In the genomic region with DNA sequence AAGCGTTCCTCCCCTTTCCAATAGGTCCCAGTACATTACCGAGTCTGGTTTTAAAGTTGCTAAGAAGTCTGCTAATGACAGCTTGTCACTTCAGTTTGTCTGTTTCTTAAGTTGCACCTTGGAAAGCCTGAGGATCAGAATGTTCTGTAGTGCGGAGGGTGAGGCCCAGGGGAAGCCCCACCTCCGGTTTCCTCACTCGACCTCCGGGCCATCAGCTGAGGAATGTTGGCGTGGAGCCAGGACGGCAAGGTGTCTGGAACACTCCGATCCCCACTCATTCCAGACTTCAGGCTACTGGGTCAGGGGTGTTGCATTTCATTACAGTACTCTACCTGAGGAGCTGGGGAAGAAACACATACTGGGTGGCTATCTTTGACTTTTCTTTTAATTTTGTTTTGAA, we compare ENCODE assay signal across 9 mouse cellular contexts.
DNase-seq lines count a peak whose midpoint lies in the region; ATAC-seq lines count a peak whose summit lies in the region.
"Had no signal": no experiment of that assay in that cellular context is flagged by ENCODE, and none has a peak within 500 bp of the region (broad histone marks: within the 10 kb centered on the region; RNA-seq: fewer than 3 reads in every experiment).

No protein-coding gene starts in this region.

- H3K36me3 ChIP-seq in forebrain, embryonic 11.5 days (ENCODE audit: control insufficient read depth, insufficient read depth, low read length) = no peaks in the 10 kb centered on the region
- H3K36me3 ChIP-seq in forebrain, embryonic 10.5 days (replicated peaks) = peaks cover 18% of the 10 kb centered on the region
- H3K36me3 ChIP-seq in kidney, embryonic 16.5 days (ENCODE audit: insufficient read depth, low read length) = 0 out of 2 replicates have a peak, but pooled peaks cover 4% of the 10 kb centered on the region
- peaks cover 3% of the 10 kb centered on the region for H3K36me3 ChIP-seq in hindbrain, embryonic 16.5 days (ENCODE audit: control insufficient read depth, insufficient read depth, low read length)
- H3K36me3 ChIP-seq in forebrain, embryonic 16.5 days (ENCODE audit: control insufficient read depth, insufficient read depth) = peaks cover 4% of the 10 kb centered on the region; the same call in 1 of the 2 replicates

- no peak overlapping the region for H3K9ac ChIP-seq in forebrain, embryonic 11.5 days (ENCODE audit: low read length)
- H3K9ac ChIP-seq in kidney, embryonic 16.5 days (replicated peaks; ENCODE audit: low read length) = no peak overlapping the region
- no peak overlapping the region for H3K9ac ChIP-seq in hindbrain, embryonic 16.5 days (ENCODE audit: low read depth, low read length)
- no peak overlapping the region for H3K9ac ChIP-seq in forebrain, embryonic 16.5 days (replicated peaks; ENCODE audit: low read depth, low read length)

- no peak for ATAC-seq in forebrain, embryonic 11.5 days (replicated peaks; ENCODE audit: low FRiP score)
- peak; percentile 86 for ATAC-seq in kidney, embryonic 16.5 days (ENCODE audit: low FRiP score, low TSS enrichment)
- ATAC-seq in activated CD4-positive, CD25-positive, alpha-beta regulatory T cell, adult 4 months = no peak
- no peak for ATAC-seq in hindbrain, embryonic 16.5 days
- no peak for ATAC-seq in forebrain, embryonic 16.5 days

- H3K4me2 ChIP-seq in forebrain, embryonic 11.5 days (ENCODE audit: low read depth, low read length, severe bottlenecking) = no peak overlapping the region
- no peak overlapping the region for H3K4me2 ChIP-seq in kidney, embryonic 16.5 days (replicated peaks; ENCODE audit: low read depth, low read length)
- H3K4me2 ChIP-seq in hindbrain, embryonic 16.5 days (ENCODE audit: low read length) = no peak overlapping the region
- no peak overlapping the region for H3K4me2 ChIP-seq in forebrain, embryonic 16.5 days (ENCODE audit: low read length)

- 86% methylated on average over 9 of the region's 9 CpGs for WGBS in forebrain, embryonic 11.5 days
- WGBS in forebrain, embryonic 10.5 days = 90% methylated on average over 9 of the region's 9 CpGs
- 37% methylated on average over 9 of the region's 9 CpGs for WGBS in kidney, embryonic 16.5 days
- WGBS in hindbrain, embryonic 16.5 days = 71% methylated on average over 9 of the region's 9 CpGs
- 77% methylated on average over 9 of the region's 9 CpGs for WGBS in forebrain, embryonic 16.5 days

- peak; percentile 62 for DNase-seq in forebrain, embryonic 11.5 days (ENCODE audit: low spot score)
- no peak for DNase-seq in forebrain, embryonic 10.5 days (ENCODE audit: extremely low spot score, low spot score)
- DNase-seq in heart, adult 18-20 months = peak; percentile 92 to 95
- DNase-seq in mesoderm, embryonic 11.5 days (ENCODE audit: low read depth, low spot score) = peak; percentile 60

- no peaks in the 10 kb centered on the region for H3K27me3 ChIP-seq in forebrain, embryonic 11.5 days (ENCODE audit: control insufficient read depth, insufficient read depth, low read length)
- H3K27me3 ChIP-seq in forebrain, embryonic 10.5 days (ENCODE audit: poor library complexity, severe bottlenecking) = no peaks in the 10 kb centered on the region
- no peaks in the 10 kb centered on the region for H3K27me3 ChIP-seq in kidney, embryonic 16.5 days (ENCODE audit: insufficient read depth, low read length)
- H3K27me3 ChIP-seq in hindbrain, embryonic 16.5 days (replicated peaks; ENCODE audit: control insufficient read depth, insufficient read depth, low read length) = no peaks in the 10 kb centered on the region
- no peaks in the 10 kb centered on the region for H3K27me3 ChIP-seq in forebrain, embryonic 16.5 days (replicated peaks; ENCODE audit: control insufficient read depth, insufficient read depth, low read length)
- H3K27me3 ChIP-seq: megakaryocyte, embryonic 14.5 days had no signal

- no peaks in the 10 kb centered on the region for H3K4me1 ChIP-seq in forebrain, embryonic 11.5 days (replicated peaks; ENCODE audit: control insufficient read depth, insufficient read depth, low read length)
- no peaks in the 10 kb centered on the region for H3K4me1 ChIP-seq in forebrain, embryonic 10.5 days
- peaks cover 9% of the 10 kb centered on the region; the same call in 1 of the 2 replicates for H3K4me1 ChIP-seq in kidney, embryonic 16.5 days (ENCODE audit: insufficient read depth, low read length)
- no peaks in the 10 kb centered on the region for H3K4me1 ChIP-seq in hindbrain, embryonic 16.5 days (ENCODE audit: control insufficient read depth, insufficient read depth, low read depth, low read length)
- H3K4me1 ChIP-seq in forebrain, embryonic 16.5 days (replicated peaks; ENCODE audit: control insufficient read depth, insufficient read depth, low read length) = no peaks in the 10 kb centered on the region

- no peaks in the 10 kb centered on the region for H3K9me3 ChIP-seq in forebrain, embryonic 11.5 days (ENCODE audit: control insufficient read depth, low read length)
- no peaks in the 10 kb centered on the region for H3K9me3 ChIP-seq in forebrain, embryonic 10.5 days
- H3K9me3 ChIP-seq in kidney, embryonic 16.5 days (ENCODE audit: low read length) = no peaks in the 10 kb centered on the region
- H3K9me3 ChIP-seq in hindbrain, embryonic 16.5 days (ENCODE audit: control insufficient read depth, low read length) = no peaks in the 10 kb centered on the region
- H3K9me3 ChIP-seq in forebrain, embryonic 16.5 days (ENCODE audit: control insufficient read depth, low read length) = no peaks in the 10 kb centered on the region
- H3K9me3 ChIP-seq: megakaryocyte, embryonic 14.5 days had no signal

- no peak overlapping the region for H3K27ac ChIP-seq in forebrain, embryonic 11.5 days (ENCODE audit: low read depth, low read length)
- H3K27ac ChIP-seq in forebrain, embryonic 10.5 days = no peak overlapping the region
- H3K27ac ChIP-seq in kidney, embryonic 16.5 days (ENCODE audit: low read length) = no peak overlapping the region
- H3K27ac ChIP-seq in hindbrain, embryonic 16.5 days (ENCODE audit: low read depth, low read length) = no peak overlapping the region
- H3K27ac ChIP-seq in forebrain, embryonic 16.5 days (ENCODE audit: low read length) = no peak overlapping the region

- no peak overlapping the region for H3K4me3 ChIP-seq in forebrain, embryonic 11.5 days (ENCODE audit: low read depth, low read length)
- no peak overlapping the region for H3K4me3 ChIP-seq in forebrain, embryonic 10.5 days
- no peak overlapping the region for H3K4me3 ChIP-seq in kidney, embryonic 16.5 days (ENCODE audit: low read length)
- no peak overlapping the region for H3K4me3 ChIP-seq in hindbrain, embryonic 16.5 days (ENCODE audit: low read length)
- H3K4me3 ChIP-seq in forebrain, embryonic 16.5 days (replicated peaks; ENCODE audit: low read length) = no peak overlapping the region
- H3K4me3 ChIP-seq: megakaryocyte, embryonic 14.5 days had no signal
